Mouse (Mus musculus) E14TG2a.4 (cell line): Measurements from ENCODE around the gene Htr5a.

ENCODE experiments used
- H3K27me3 ChIP-seq: 2 replicates; pipeline ENCODE4 v1.6.1; 2014; ENCODE audit warnings: low read length, control low read depth; ENCODE audit not compliant: insufficient read depth
- H3K36me3 ChIP-seq: 2 replicates; pipeline ENCODE4 v1.6.1; 2014; ENCODE audit warnings: low read length, control low read depth; ENCODE audit not compliant: insufficient read depth
- H3K4me1 ChIP-seq: replicated peaks from 2 replicates; pipeline ENCODE4 v1.6.1; 2014; ENCODE audit warnings: low read depth, low read length, control low read depth
- H3K4me3 ChIP-seq: replicated peaks from 2 replicates; pipeline ENCODE4 v1.5.1; 2014; ENCODE audit warnings: mild to moderate bottlenecking, low read length
- H3K9me3 ChIP-seq: 2 replicates; pipeline ENCODE4 v1.6.1; 2014; ENCODE audit warnings: low read length, control low read depth
- CTCF ChIP-seq: conservative IDR thresholded peaks from 2 replicates; pipeline ENCODE4 v1.5.1; 2014; ENCODE audit warnings: low read length
- NANOG ChIP-seq: IDR thresholded peaks from 2 replicates; pipeline ENCODE4 v1.6.1; 2014; ENCODE audit warnings: borderline replicate concordance, low read length, mixed read lengths
- POU5F1 ChIP-seq: IDR thresholded peaks from 2 replicates; pipeline ENCODE4 v1.6.1; 2014; ENCODE audit warnings: low read length, borderline replicate concordance

The Htr5a gene

DNA sequence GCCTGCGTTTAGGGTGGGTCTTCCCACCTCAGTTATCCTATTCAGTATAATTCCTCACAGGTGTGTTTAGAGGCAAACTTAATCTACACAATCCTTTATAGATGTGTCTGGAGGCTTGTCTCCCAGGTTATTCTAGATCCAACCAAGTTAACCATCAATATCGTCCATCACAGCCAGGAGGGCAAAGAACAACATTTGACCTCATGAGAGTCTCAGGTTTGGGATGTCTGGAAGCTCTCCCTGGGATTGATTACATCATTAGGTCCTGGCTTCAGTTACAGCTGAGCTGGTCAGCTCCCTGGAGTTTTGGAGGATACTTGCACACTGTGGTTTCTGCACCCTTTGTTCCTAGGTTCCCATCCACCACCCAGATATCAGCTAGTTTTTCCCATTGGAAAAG lies 6.9 kb upstream of the Htr5a start:
- H3K4me3 ChIP-seq = no peak overlapping the region

DNA sequence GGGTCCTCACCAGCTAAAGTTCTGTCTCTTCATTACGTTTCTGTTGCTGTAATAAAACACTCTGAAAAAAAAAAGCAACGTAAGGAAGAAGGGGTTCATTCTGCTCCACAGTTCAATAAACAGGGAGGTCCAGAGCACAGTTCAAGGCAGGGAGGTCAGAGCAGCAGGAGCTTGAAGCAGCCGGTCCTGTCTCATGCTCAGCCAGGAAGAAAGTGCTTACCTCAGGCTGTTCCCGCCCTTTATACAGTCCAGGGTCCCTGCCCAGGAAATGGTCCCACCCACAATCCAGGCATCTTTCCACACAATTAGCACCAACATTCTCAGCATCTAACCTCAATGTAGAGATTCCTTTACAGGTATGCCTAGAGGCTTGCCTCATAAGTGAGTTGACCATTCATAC lies 3.9 kb upstream of the Htr5a start:
- no peaks in the 10 kb centered on the region for H3K36me3 ChIP-seq
- H3K4me1 ChIP-seq = peaks cover 27% of the 10 kb centered on the region
- no peak for TF ChIP-seq NANOG
- no peak for TF ChIP-seq CTCF
- no peak for TF ChIP-seq POU5F1
- peaks cover 5% of the 10 kb centered on the region for H3K9me3 ChIP-seq
- peaks cover 19% of the 10 kb centered on the region for H3K27me3 ChIP-seq
- no peak overlapping the region for H3K4me3 ChIP-seq

More for the DNA sequence above, 6.9 kb upstream of the Htr5a start:
- Histone ChIP-seq H3K4me1 (peaks cover 12% of the 10 kb centered on the region), H3K27me3 (0 out of 2 replicates have a peak, but pooled peaks cover 6% of the 10 kb centered on the region), H3K36me3 (no peaks in the 10 kb centered on the region), H3K9me3 (peaks cover 5% of the 10 kb centered on the region)
- no peak for TF ChIP-seq CTCF
- TF ChIP-seq NANOG = no peak
- TF ChIP-seq POU5F1 = no peak

DNA sequence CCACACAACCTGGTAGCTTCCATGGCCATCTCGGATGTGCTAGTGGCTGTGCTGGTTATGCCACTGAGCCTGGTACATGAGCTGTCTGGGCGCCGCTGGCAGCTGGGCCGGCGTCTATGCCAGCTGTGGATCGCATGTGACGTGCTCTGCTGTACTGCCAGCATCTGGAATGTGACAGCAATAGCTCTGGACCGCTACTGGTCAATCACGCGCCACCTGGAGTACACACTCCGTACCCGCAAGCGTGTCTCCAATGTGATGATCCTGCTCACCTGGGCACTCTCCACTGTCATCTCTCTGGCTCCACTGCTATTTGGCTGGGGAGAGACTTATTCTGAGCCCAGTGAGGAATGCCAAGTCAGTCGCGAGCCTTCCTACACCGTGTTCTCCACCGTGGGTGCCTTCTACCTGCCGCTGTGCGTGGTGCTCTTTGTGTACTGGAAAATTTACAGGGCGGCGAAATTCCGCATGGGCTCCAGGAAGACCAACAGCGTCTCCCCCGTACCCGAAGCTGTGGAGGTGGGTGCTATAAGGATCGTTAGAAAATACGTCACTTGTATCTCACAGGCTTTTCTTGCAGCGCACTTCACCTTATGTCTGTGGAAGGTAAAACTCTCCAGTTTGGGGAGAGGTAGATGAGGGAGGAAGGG lies 847 bp downstream of the Htr5a start:
- Histone ChIP-seq H3K4me1 (peaks cover 25% of the 10 kb centered on the region), H3K36me3 (no peaks in the 10 kb centered on the region), H3K27me3 (peaks cover 34% of the 10 kb centered on the region), H3K4me3 (peak overlapping the region; percentile 83), H3K9me3 (no peaks in the 10 kb centered on the region)
- TF ChIP-seq CTCF = 0 out of 2 replicates have a peak, but pooled peaks have one; percentile 3
- TF ChIP-seq NANOG = no peak

DNA sequence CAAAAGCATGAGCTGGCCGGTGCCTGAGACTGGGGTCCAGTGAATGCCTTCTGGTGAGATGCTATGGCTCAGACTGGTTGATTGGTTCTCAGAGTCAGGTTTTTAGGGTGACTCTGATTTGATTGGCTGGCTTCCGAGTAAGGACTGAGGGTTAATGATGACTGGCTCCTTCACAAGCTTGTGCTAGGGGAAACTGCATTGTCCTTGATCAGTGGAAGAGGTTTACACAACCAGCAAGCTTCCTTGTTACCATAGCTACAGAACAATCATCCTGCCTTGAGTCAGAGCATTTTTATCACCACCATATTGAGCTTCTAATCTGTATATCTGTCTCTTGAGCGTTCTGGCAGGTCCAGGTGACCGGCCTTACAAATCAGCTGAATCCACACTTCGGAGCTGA lies 5.0 kb downstream of the Htr5a start:
- Histone ChIP-seq H3K27me3 (peaks cover 37% of the 10 kb centered on the region), H3K9me3 (no peaks in the 10 kb centered on the region), H3K4me1 (peaks cover 13% of the 10 kb centered on the region), H3K4me3 (no peak overlapping the region), H3K36me3 (no peaks in the 10 kb centered on the region)
- no peak for TF ChIP-seq NANOG
- no peak for TF ChIP-seq POU5F1
- no peak for TF ChIP-seq CTCF

DNA sequence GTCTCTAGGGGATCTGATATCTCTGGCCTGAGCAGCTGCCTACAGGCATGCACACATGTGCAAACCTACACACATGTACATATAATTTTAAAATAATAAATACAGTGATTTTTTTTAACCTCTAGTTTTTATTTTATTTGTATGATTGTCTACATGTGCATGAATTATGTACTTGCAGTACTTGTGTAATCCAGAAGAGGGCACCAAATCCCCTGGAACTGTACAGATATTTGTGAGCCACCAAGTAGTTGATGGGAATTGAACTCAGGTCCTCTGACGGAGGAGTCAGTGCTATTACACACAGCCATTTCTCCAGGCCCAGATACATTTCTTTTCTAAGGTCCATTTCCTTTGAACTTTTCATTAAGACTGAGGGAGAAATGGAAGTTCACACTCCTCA lies 12.3 kb downstream of the Htr5a start:
- Histone ChIP-seq H3K9me3 (no peaks in the 10 kb centered on the region), H3K4me1 (no peaks in the 10 kb centered on the region), H3K4me3 (no peak overlapping the region), H3K27me3 (0 out of 2 replicates have a peak, but pooled peaks cover 4% of the 10 kb centered on the region), H3K36me3 (no peaks in the 10 kb centered on the region)
- peak; percentile 88 for TF ChIP-seq CTCF
- TF ChIP-seq POU5F1 = no peak

DNA sequence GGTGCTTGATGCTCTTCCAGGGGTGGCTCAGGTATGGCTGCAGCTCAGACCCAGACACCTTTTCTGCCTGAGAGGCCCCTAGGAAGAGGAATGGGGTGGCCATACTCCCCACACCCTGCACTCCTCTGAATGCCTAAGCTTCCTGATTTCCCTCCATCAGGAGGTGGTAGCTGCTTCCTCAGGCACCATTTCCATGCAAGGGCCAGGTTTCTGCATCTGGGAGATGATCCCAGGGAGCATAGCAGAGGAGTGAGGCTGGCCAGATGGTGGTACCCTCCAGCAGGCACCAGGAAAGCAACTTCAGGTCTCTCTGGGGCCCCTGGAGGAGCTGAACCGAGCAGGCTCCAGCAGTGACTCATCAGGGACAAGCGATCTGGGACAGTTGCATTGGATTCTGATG lies 13.8 kb downstream of the Htr5a start:
- TF ChIP-seq POU5F1 = no peak
- TF ChIP-seq NANOG = no peak
- no peak for TF ChIP-seq CTCF
- no peaks in the 10 kb centered on the region for H3K4me1 ChIP-seq
- no peaks in the 10 kb centered on the region for H3K27me3 ChIP-seq
- no peaks in the 10 kb centered on the region for H3K9me3 ChIP-seq
- no peak overlapping the region for H3K4me3 ChIP-seq
- no peaks in the 10 kb centered on the region for H3K36me3 ChIP-seq

DNA sequence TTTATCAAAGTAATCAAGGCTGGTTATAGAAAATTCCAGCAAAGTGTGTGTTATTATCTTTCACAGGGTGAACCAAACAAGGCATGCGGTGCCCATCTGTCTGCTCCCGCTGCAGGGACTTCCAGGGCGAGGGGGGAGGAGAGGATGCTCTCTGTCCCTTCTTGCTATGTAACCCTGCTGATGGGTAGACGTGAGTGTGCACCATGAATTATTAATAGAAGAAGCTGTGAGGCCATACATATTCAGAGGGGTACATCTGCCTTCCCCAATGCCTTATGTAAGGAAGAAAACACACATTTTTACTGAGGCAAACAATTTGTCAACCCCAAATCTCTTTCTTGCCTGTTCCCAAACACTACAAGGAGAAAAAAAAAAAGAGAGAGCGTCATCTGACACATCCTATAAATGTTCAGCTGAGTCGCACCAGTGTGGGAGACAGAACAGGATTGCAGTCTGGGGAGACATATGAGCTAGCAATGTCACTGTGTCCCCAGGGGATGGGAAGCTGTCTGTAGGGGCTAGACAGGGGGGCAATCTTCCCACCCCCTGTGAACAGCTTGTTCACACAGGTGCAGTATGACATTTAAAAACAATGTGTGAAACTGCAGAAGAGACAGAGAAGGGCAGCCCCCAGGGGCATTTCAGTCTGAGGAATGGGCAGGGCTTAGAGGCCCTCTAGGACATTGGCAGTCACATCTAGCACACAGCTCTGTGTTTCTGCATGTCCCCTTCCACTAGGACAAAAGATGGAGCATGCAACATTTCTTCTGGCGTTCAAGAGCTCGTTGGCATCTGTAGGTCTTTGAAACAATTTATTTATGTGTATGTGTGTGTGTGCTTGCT lies 31.5 kb downstream of the Htr5a start:
- no peaks in the 10 kb centered on the region for H3K36me3 ChIP-seq
- H3K9me3 ChIP-seq = peaks cover 40% of the 10 kb centered on the region
- TF ChIP-seq POU5F1 (no peak), NANOG (no peak), CTCF (no peak)
- no peaks in the 10 kb centered on the region; the same call in 1 of the 2 replicates for H3K27me3 ChIP-seq
- no peaks in the 10 kb centered on the region for H3K4me1 ChIP-seq
- no peak overlapping the region for H3K4me3 ChIP-seq

DNA sequence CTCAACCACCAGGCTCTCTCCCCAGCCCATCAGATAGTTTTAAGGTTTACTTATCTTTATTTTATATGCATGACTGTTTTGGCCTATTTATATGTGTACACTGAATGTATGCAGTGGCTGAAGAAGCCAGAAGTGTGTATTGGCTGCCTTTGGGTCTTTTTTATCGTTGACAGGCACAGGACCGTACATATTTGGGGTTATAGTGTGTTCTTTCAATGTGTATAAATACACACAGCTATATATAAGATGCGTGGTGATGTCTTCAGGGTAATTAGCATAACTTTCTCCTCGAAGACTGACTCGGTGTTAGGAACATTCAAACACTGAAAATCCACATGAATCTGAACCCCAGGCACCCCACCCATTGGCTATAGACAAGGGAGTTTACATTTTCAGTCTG lies 32.3 kb downstream of the Htr5a start:
- no peaks in the 10 kb centered on the region for H3K36me3 ChIP-seq
- TF ChIP-seq CTCF = no peak
- no peak for TF ChIP-seq POU5F1
- no peak for TF ChIP-seq NANOG
- H3K27me3 ChIP-seq = no peaks in the 10 kb centered on the region; the same call in none of the 2 replicates
- no peaks in the 10 kb centered on the region for H3K4me1 ChIP-seq
- H3K9me3 ChIP-seq = peaks cover 40% of the 10 kb centered on the region
- H3K4me3 ChIP-seq = no peak overlapping the region
